Mouse (Mus musculus) kidney, adult 2 months (tissue): ENCODE measurements at regions not wholly inside any gene's neighbourhood (a gene's known extent, or its start where the extent isn't known, plus 50 kb on each side); places are given as distances from the start of the nearest gene placed in this dataset.

Source experiments
- CTCF ChIP-seq: fragments of 200-500 bp; conservative IDR thresholded peaks from 2 replicates; pipeline ENCODE4 v1.5.1; 2011; ENCODE audit warnings: low read depth, mild to moderate bottlenecking, control low read depth, low read length, moderate library complexity, mixed read lengths; ENCODE audit not compliant: insufficient read depth, insufficient read length
- POLR2A ChIP-seq: fragments of 200-500 bp; IDR thresholded peaks from one replicate; pipeline ENCODE4 v1.6.1; 2011; ENCODE audit warnings: low read depth, low read length, control low read depth

- TF ChIP-seq CTCF, result no peak
- TF ChIP-seq POLR2A, result no peak
These were observed 121.1 kb downstream of the Samd5 start for GRCm38 (mm10) chr10:9553946-9554345.
